Mouse (Mus musculus) heart, embryonic 15.5 days (tissue): Measurements from ENCODE around the gene Zic2. TPM values are rescaled to one million over a fixed set of nuclear protein-coding genes. Genes with fewer than 3 reads are reported as not detected.
"Not testable (repeated sequence)": the region's sequence is repeated elsewhere in the genome, so short reads cannot be mapped to it uniquely, and the experiment has no call there.

Experiments
- ATAC-seq: fragments of 200-750 bp; cut with Nextera tagmentation; replicated peaks from 2 replicates; pipeline ENCODE4 v1.8.0; 2017; ENCODE audit warnings: low read depth, moderate TSS enrichment; ENCODE audit not compliant: insufficient number of reproducible peaks, insufficient read depth, low FRiP score
- H3K27ac ChIP-seq: fragments of 300-500 bp; sonication (generic); 2 replicates; pipeline ENCODE4 v1.5.1; 2015; ENCODE audit warnings: mild to moderate bottlenecking, inconsistent platforms
- H3K27me3 ChIP-seq: fragments of 300-500 bp; sonication (generic); 2 replicates; pipeline ENCODE4 v1.6.1; 2015; ENCODE audit warnings: inconsistent platforms
- H3K36me3 ChIP-seq: fragments of 300-500 bp; sonication (generic); 2 replicates; pipeline ENCODE4 v1.6.1; 2015; ENCODE audit warnings: mild to moderate bottlenecking, inconsistent platforms
- H3K4me1 ChIP-seq: fragments of 300-500 bp; sonication (generic); replicated peaks from 2 replicates; pipeline ENCODE4 v1.6.1; 2015; ENCODE audit warnings: inconsistent platforms
- H3K4me2 ChIP-seq: fragments of 300-500 bp; sonication (generic); 2 replicates; pipeline ENCODE4 v1.6.1; 2015; ENCODE audit warnings: inconsistent platforms, mild to moderate bottlenecking, moderate library complexity
- H3K4me3 ChIP-seq: fragments of 300-500 bp; sonication (generic); 2 replicates; pipeline ENCODE4 v1.5.1; 2015; ENCODE audit warnings: mild to moderate bottlenecking, inconsistent platforms
- H3K9ac ChIP-seq: fragments of 300-500 bp; sonication (generic); 2 replicates; pipeline ENCODE4 v1.6.1; 2015; ENCODE audit warnings: mild to moderate bottlenecking, inconsistent platforms
- H3K9me3 ChIP-seq: fragments of 300-500 bp; sonication (generic); replicated peaks from 2 replicates; pipeline ENCODE4 v1.6.1; 2016; ENCODE audit warnings: inconsistent platforms
- WGBS: fragments of 180-500 bp; shearing (Covaris S2); methylation state at CpG from one replicate; pipeline ENCODE4 v1.1.7; 2015; ENCODE audit warnings: mixed read lengths; 5-methylcytosine and 5-hydroxymethylcytosine counted together
- polyA plus RNA-seq: library from polyadenylated mRNA; unstranded; fragments of >200 nt; fragmentation: Nextera tagmentation; extraction: Ambion mirVana; gene quantifications from 2 replicates; pipeline ENCODE4 v1.2.1, GENCODE M21; 2015

The Zic2 gene
- polyA plus RNA-seq, 1 experiment from 2014 or later = not detected

GRCm38 (mm10) chr14:122452701-122453387, 22.4 kb upstream of the Zic2 start:
- Histone ChIP-seq H3K4me1 (peaks cover 20% of the 10 kb centered on the region), H3K9ac (no peak overlapping the region), H3K27me3 (peaks cover 86% of the 10 kb centered on the region), H3K36me3 (no peaks in the 10 kb centered on the region), H3K27ac (no peak overlapping the region), H3K4me3 (no peak overlapping the region), H3K9me3 (no peaks in the 10 kb centered on the region), H3K4me2 (peak overlapping the region; percentile 56; the same call in 1 of the 2 replicates)
- WGBS = 59% methylated on average over 13 of the region's 13 CpGs
- no peak for ATAC-seq

GRCm38 (mm10) chr14:122453388-122453995, 21.7 kb upstream of the Zic2 start:
- H3K9ac ChIP-seq = no peak overlapping the region
- H3K27ac ChIP-seq = no peak overlapping the region
- 12% methylated on average over 32 of the region's 32 CpGs for WGBS
- H3K4me3 ChIP-seq = peak overlapping the region; percentile 28
- H3K4me1 ChIP-seq = peaks cover 20% of the 10 kb centered on the region
- ATAC-seq = no peak
- H3K36me3 ChIP-seq = no peaks in the 10 kb centered on the region
- H3K4me2 ChIP-seq = peak overlapping the region; percentile 56
- H3K27me3 ChIP-seq = peaks cover 80% of the 10 kb centered on the region
- no peaks in the 10 kb centered on the region for H3K9me3 ChIP-seq

GRCm38 (mm10) chr14:122453996-122454738, 21.1 kb upstream of the Zic2 start:
- Histone ChIP-seq H3K9me3 (no peaks in the 10 kb centered on the region), H3K36me3 (no peaks in the 10 kb centered on the region), H3K4me3 (peak overlapping the region; percentile 28), H3K27ac (no peak overlapping the region), H3K4me2 (peak overlapping the region; percentile 56), H3K9ac (no peak overlapping the region), H3K4me1 (peaks cover 20% of the 10 kb centered on the region), H3K27me3 (peaks cover 76% of the 10 kb centered on the region)
- ATAC-seq = no peak
- 26% methylated on average over 12 of the region's 12 CpGs for WGBS

- ATAC-seq = no peak
- no peak overlapping the region for H3K27ac ChIP-seq
- H3K4me1 ChIP-seq = peaks cover 19% of the 10 kb centered on the region
- H3K27me3 ChIP-seq = peaks cover 72% of the 10 kb centered on the region
- no peaks in the 10 kb centered on the region for H3K36me3 ChIP-seq
- no peaks in the 10 kb centered on the region for H3K9me3 ChIP-seq
- H3K4me2 ChIP-seq = no peak overlapping the region
- H3K4me3 ChIP-seq = no peak overlapping the region
- WGBS = 79% methylated on average over 10 of the region's 10 CpGs
- no peak overlapping the region for H3K9ac ChIP-seq
Measured at GRCm38 (mm10) chr14:122454901-122455561, 20.2 kb upstream of the Zic2 start.

- Histone ChIP-seq H3K9me3 (no peaks in the 10 kb centered on the region), H3K9ac (no peak overlapping the region), H3K27ac (no peak overlapping the region), H3K36me3 (no peaks in the 10 kb centered on the region), H3K4me3 (no peak overlapping the region), H3K4me2 (no peak overlapping the region), H3K27me3 (peaks cover 72% of the 10 kb centered on the region), H3K4me1 (peaks cover 14% of the 10 kb centered on the region)
- ATAC-seq = no peak
- 77% methylated on average over 4 of the region's 4 CpGs for WGBS
Measured at GRCm38 (mm10) chr14:122455562-122455958, 19.7 kb upstream of the Zic2 start.

GRCm38 (mm10) chr14:122459332-122459731, 15.9 kb upstream of the Zic2 start:
- WGBS = 78% methylated on average over 11 of the region's 12 CpGs
- not testable (repeated sequence) for H3K9ac ChIP-seq, H3K27ac ChIP-seq, H3K9me3 ChIP-seq, H3K4me2 ChIP-seq, ATAC-seq, H3K4me3 ChIP-seq, H3K36me3 ChIP-seq
- Histone ChIP-seq H3K27me3 (peaks cover 67% of the 10 kb centered on the region), H3K4me1 (peaks cover 12% of the 10 kb centered on the region)

- Histone ChIP-seq H3K9me3 (no peaks in the 10 kb centered on the region), H3K36me3 (no peaks in the 10 kb centered on the region), H3K27me3 (peaks cover 67% of the 10 kb centered on the region), H3K4me3 (no peak overlapping the region), H3K4me2 (no peak overlapping the region), H3K27ac (no peak overlapping the region), H3K9ac (no peak overlapping the region), H3K4me1 (peaks cover 17% of the 10 kb centered on the region)
- WGBS = 100% methylated on average over 1 of the region's 1 CpGs
- no peak for ATAC-seq
Measured at GRCm38 (mm10) chr14:122459776-122460175, 15.5 kb upstream of the Zic2 start.

GRCm38 (mm10) chr14:122460226-122460625, 15.0 kb upstream of the Zic2 start:
- H3K27ac ChIP-seq = no peak overlapping the region
- H3K36me3 ChIP-seq = no peaks in the 10 kb centered on the region
- WGBS = 57% methylated on average over 5 of the region's 5 CpGs
- no peak for ATAC-seq
- H3K4me1 ChIP-seq = peaks cover 21% of the 10 kb centered on the region
- peaks cover 67% of the 10 kb centered on the region for H3K27me3 ChIP-seq
- no peaks in the 10 kb centered on the region for H3K9me3 ChIP-seq
- H3K4me2 ChIP-seq = no peak overlapping the region
- no peak overlapping the region for H3K4me3 ChIP-seq
- H3K9ac ChIP-seq = no peak overlapping the region

GRCm38 (mm10) chr14:122461500-122461899, 13.7 kb upstream of the Zic2 start:
- Histone ChIP-seq H3K9me3 (no peaks in the 10 kb centered on the region), H3K36me3 (no peaks in the 10 kb centered on the region)
- 63% methylated on average over 3 of the region's 3 CpGs for WGBS

GRCm38 (mm10) chr14:122461966-122462365, 13.3 kb upstream of the Zic2 start:
- Histone ChIP-seq H3K9ac (no peak overlapping the region), H3K27ac (no peak overlapping the region), H3K4me2 (no peak overlapping the region), H3K9me3 (no peaks in the 10 kb centered on the region), H3K27me3 (peaks cover 72% of the 10 kb centered on the region), H3K4me1 (peaks cover 25% of the 10 kb centered on the region), H3K36me3 (no peaks in the 10 kb centered on the region), H3K4me3 (no peak overlapping the region)
- WGBS = 44% methylated on average over 9 of the region's 9 CpGs
- no peak for ATAC-seq

More at GRCm38 (mm10) chr14:122461500-122461899, 13.7 kb upstream of the Zic2 start:
- Histone ChIP-seq H3K27ac (no peak overlapping the region), H3K4me2 (no peak overlapping the region), H3K27me3 (peaks cover 68% of the 10 kb centered on the region), H3K4me3 (no peak overlapping the region), H3K4me1 (peaks cover 25% of the 10 kb centered on the region), H3K9ac (no peak overlapping the region)
- no peak for ATAC-seq

GRCm38 (mm10) chr14:122462689-122463079, 12.6 kb upstream of the Zic2 start:
- H3K27me3 ChIP-seq = peaks cover 79% of the 10 kb centered on the region
- H3K9me3 ChIP-seq = no peaks in the 10 kb centered on the region
- no peak overlapping the region for H3K4me2 ChIP-seq
- no peak overlapping the region for H3K4me3 ChIP-seq
- ATAC-seq = no peak
- no peak overlapping the region for H3K27ac ChIP-seq
- H3K36me3 ChIP-seq = no peaks in the 10 kb centered on the region
- no peak overlapping the region for H3K9ac ChIP-seq
- WGBS = 30% methylated on average over 17 of the region's 17 CpGs
- H3K4me1 ChIP-seq = peaks cover 25% of the 10 kb centered on the region
